Mouse (Mus musculus): Measurements from ENCODE around the gene Zmiz1. TPM values are rescaled to one million over a fixed set of nuclear protein-coding genes. Genes with fewer than 3 reads are reported as not detected.
A peak's percentile ranks its signal among the peaks of the same experiment; 100 is the strongest.

The Zmiz1 gene
- polyA plus RNA-seq, 1 experiment, result 63.7 TPM

DNA sequence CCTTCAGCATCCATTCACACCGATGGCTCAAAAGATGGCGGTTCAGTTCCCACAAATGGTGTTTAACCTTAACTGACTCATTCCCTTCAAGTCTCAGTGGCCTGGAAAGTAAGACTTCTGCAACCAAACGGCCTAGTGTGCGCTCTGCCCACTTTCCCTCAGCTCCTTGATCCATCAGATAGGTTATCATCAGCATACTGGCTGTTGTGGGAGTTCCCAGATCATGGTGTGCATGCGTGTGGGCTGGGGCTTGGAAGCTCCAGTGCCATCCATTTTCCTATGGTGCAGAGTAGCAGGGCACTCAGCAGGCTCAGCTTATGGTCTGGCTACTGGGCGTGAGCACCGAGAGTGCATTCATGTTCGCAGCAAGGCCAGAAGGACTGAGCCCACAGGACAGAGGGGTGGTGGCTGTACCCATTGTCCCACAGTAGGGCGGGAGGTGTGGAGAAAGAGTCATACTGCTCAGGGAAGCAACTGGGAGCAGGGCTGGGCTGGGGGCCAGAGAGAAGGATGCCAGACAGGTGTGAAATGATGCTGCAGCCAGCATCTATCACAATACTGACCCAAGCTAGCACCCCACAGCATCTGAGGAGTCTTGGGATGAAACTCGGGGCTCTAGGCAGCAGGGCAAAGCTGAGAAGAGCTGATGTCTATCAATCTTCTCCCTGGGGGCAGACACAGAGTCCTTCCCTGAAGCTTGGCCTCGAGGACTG lies 33.7 kb downstream of the Zmiz1 start:
- no peak for TF ChIP-seq CTCF (IDR thresholded peaks at IDR 0.05; ENCODE audit: borderline replicate concordance, insufficient read depth, low read depth, low read length)
- TF ChIP-seq POLR2A (IDR thresholded peaks at IDR 0.05; ENCODE audit: borderline replicate concordance, insufficient read depth, low read length), result no peak
- Histone ChIP-seq H3K4me1 (ENCODE audit: control insufficient read depth, insufficient read depth, low read length) (peaks cover 90% of the 10 kb centered on the region), H3K27ac (ENCODE audit: insufficient read depth, low read length) (peak overlapping the region; percentile 36), H3K4me3 (replicated peaks; ENCODE audit: insufficient read depth, low read depth, low read length) (no peak overlapping the region), H3K27me3 (ENCODE audit: control insufficient read depth, insufficient read depth, low read length) (no peaks in the 10 kb centered on the region)
- peak; percentile 36 to 58 for DNase-seq
- WGBS, result 44% methylated on average over 11 of the region's 11 CpGs

GRCm38 (mm10) chr14:25493301-25494241 lies 34.6 kb downstream of the Zmiz1 start:
- Histone ChIP-seq H3K27me3 (ENCODE audit: control insufficient read depth, insufficient read depth, low read length) (no peaks in the 10 kb centered on the region), H3K4me1 (ENCODE audit: control insufficient read depth, insufficient read depth, low read length) (peaks cover 89% of the 10 kb centered on the region), H3K4me3 (replicated peaks; ENCODE audit: insufficient read depth, low read depth, low read length) (no peak overlapping the region), H3K27ac (ENCODE audit: insufficient read depth, low read length) (peak overlapping the region; percentile 36)
- 6% methylated on average over 22 of the region's 22 CpGs for WGBS
- peak; percentile 68 to 71 for DNase-seq
- TF ChIP-seq POLR2A (IDR thresholded peaks at IDR 0.05; ENCODE audit: borderline replicate concordance, insufficient read depth, low read length), result no peak
- TF ChIP-seq CTCF (IDR thresholded peaks at IDR 0.05; ENCODE audit: borderline replicate concordance, insufficient read depth, low read depth, low read length), result no peak

GRCm38 (mm10) chr14:25494778-25495177 lies 35.8 kb downstream of the Zmiz1 start:
- H3K4me1 ChIP-seq (ENCODE audit: control insufficient read depth, insufficient read depth, low read length), result peaks cover 87% of the 10 kb centered on the region
- no peak overlapping the region for H3K4me3 ChIP-seq (replicated peaks; ENCODE audit: insufficient read depth, low read depth, low read length)
- DNase-seq, result no peak
- TF ChIP-seq CTCF (IDR thresholded peaks at IDR 0.05; ENCODE audit: borderline replicate concordance, insufficient read depth, low read depth, low read length) (no peak), POLR2A (IDR thresholded peaks at IDR 0.05; ENCODE audit: borderline replicate concordance, insufficient read depth, low read length) (no peak)
- H3K27ac ChIP-seq (ENCODE audit: insufficient read depth, low read length), result peak overlapping the region; percentile 9; the same call in 1 of the 2 replicates
- no peaks in the 10 kb centered on the region for H3K27me3 ChIP-seq (ENCODE audit: control insufficient read depth, insufficient read depth, low read length)
- WGBS, result 29% methylated on average over 3 of the region's 3 CpGs

DNA sequence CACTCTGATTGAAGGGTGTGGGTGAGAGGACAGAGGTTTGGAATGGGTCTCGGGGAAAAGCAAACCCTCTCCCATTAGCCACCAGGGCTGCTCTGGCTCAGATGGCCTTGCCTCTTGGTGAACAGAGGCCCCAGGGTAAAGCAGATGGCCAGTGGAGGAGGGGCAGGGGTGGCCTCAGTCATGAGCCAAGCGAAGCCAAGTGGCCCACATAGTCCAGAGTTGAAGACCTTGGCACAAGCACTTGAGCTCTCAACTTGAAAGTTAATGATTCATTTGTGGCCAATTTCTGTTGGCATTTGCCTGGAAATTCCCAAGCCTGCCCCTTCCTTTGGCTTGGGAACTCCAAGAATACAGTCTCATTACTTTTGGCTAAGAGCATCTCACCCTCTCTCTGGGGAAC lies 37.1 kb downstream of the Zmiz1 start:
- DNase-seq, result peak; percentile 83 to 90
- TF ChIP-seq CTCF (IDR thresholded peaks at IDR 0.05; ENCODE audit: borderline replicate concordance, insufficient read depth, low read depth, low read length) (no peak), POLR2A (IDR thresholded peaks at IDR 0.05; ENCODE audit: borderline replicate concordance, insufficient read depth, low read length) (no peak)
- Histone ChIP-seq H3K4me3 (replicated peaks; ENCODE audit: insufficient read depth, low read depth, low read length) (no peak overlapping the region), H3K4me1 (ENCODE audit: control insufficient read depth, insufficient read depth, low read length) (peaks cover 85% of the 10 kb centered on the region), H3K27ac (ENCODE audit: insufficient read depth, low read length) (peak overlapping the region; percentile 49), H3K27me3 (ENCODE audit: control insufficient read depth, insufficient read depth, low read length) (no peaks in the 10 kb centered on the region)
- WGBS, result 8% methylated on average over 2 of the region's 2 CpGs

DNA sequence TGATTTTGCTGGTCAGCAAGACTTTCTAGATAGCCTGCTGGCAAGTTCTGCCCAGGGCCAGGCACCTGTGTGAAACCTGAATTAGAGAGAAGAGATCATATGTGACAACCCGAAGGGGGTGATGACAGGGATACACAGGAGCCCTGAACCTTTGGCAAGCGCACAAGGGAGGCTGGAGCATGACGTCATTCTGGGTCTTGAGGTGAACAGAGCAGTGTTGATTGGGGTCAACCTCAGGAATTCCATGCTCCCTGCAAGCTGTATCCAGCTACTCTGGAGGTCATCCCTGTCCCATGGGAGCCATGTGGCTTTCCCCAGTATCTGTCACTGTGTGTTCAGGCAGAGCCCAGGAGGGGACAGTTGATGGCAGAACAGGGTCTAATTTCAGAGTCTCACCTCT lies 38.0 kb downstream of the Zmiz1 start:
- peaks cover 86% of the 10 kb centered on the region for H3K4me1 ChIP-seq (ENCODE audit: control insufficient read depth, insufficient read depth, low read length)
- peak in 1 of 2 experiments; percentile 58 for DNase-seq
- H3K27me3 ChIP-seq (ENCODE audit: control insufficient read depth, insufficient read depth, low read length), result no peaks in the 10 kb centered on the region
- no peak for TF ChIP-seq CTCF (IDR thresholded peaks at IDR 0.05; ENCODE audit: borderline replicate concordance, insufficient read depth, low read depth, low read length)
- TF ChIP-seq POLR2A (IDR thresholded peaks at IDR 0.05; ENCODE audit: borderline replicate concordance, insufficient read depth, low read length), result no peak
- no peak overlapping the region for H3K4me3 ChIP-seq (replicated peaks; ENCODE audit: insufficient read depth, low read depth, low read length)
- 31% methylated on average over 3 of the region's 3 CpGs for WGBS
- peak overlapping the region; percentile 49; the same call in 1 of the 2 replicates for H3K27ac ChIP-seq (ENCODE audit: insufficient read depth, low read length)

GRCm38 (mm10) chr14:25497596-25497995 lies 38.6 kb downstream of the Zmiz1 start:
- DNase-seq, result peak; percentile 63 to 64
- no peaks in the 10 kb centered on the region for H3K27me3 ChIP-seq (ENCODE audit: control insufficient read depth, insufficient read depth, low read length)
- peaks cover 83% of the 10 kb centered on the region for H3K4me1 ChIP-seq (ENCODE audit: control insufficient read depth, insufficient read depth, low read length)
- 11% methylated on average over 8 of the region's 8 CpGs for WGBS
- peak overlapping the region; percentile 49 for H3K27ac ChIP-seq (ENCODE audit: insufficient read depth, low read length)
- TF ChIP-seq POLR2A (IDR thresholded peaks at IDR 0.05; ENCODE audit: borderline replicate concordance, insufficient read depth, low read length) (no peak), CTCF (IDR thresholded peaks at IDR 0.05; ENCODE audit: borderline replicate concordance, insufficient read depth, low read depth, low read length) (no peak)
- H3K4me3 ChIP-seq (replicated peaks; ENCODE audit: insufficient read depth, low read depth, low read length), result no peak overlapping the region

GRCm38 (mm10) chr14:25498367-25498766 lies 39.4 kb downstream of the Zmiz1 start:
- peak overlapping the region; percentile 49 for H3K27ac ChIP-seq (ENCODE audit: insufficient read depth, low read length)
- H3K4me1 ChIP-seq (ENCODE audit: control insufficient read depth, insufficient read depth, low read length), result peaks cover 81% of the 10 kb centered on the region
- TF ChIP-seq CTCF (IDR thresholded peaks at IDR 0.05; ENCODE audit: borderline replicate concordance, insufficient read depth, low read depth, low read length) (no peak), POLR2A (IDR thresholded peaks at IDR 0.05; ENCODE audit: borderline replicate concordance, insufficient read depth, low read length) (no peak)

More at GRCm38 (mm10) chr14:25498367-25498766, 39.4 kb downstream of the Zmiz1 start:
- Histone ChIP-seq H3K4me3 (replicated peaks; ENCODE audit: insufficient read depth, low read depth, low read length) (no peak overlapping the region), H3K27me3 (ENCODE audit: control insufficient read depth, insufficient read depth, low read length) (no peaks in the 10 kb centered on the region)
- WGBS, result 26% methylated on average over 7 of the region's 7 CpGs
- no peak for DNase-seq

All from cerebellum, adult 2 months (tissue).